Mouse (Mus musculus) myocyte (in vitro differentiated cells): ENCODE measurements around the gene Frmd4a.

ENCODE experiments used
- CEBPB ChIP-seq: IDR thresholded peaks from 2 replicates; pipeline ENCODE4 v1.6.1; 2011; ENCODE audit warnings: mild to moderate bottlenecking, moderate library complexity; ENCODE audit not compliant: poor library complexity, insufficient read depth, severe bottlenecking
- MAX ChIP-seq: IDR thresholded peaks from one replicate; pipeline ENCODE4 v1.6.1; 2011; ENCODE audit warnings: low read depth, mild to moderate bottlenecking, control low read depth
- MYOD1 ChIP-seq, 3 experiments: IDR thresholded peaks; one replicate each; pipeline ENCODE4 v1.6.1; 2011; ENCODE audit warnings: control low read depth in 2 of 3, low read depth in 2 of 3, mild to moderate bottlenecking in 2 of 3, moderate library complexity in 1 of 3; ENCODE audit not compliant: insufficient read length in 2 of 3, control insufficient read depth in 1 of 3
- POLR2A ChIP-seq: IDR thresholded peaks from one replicate; pipeline ENCODE4 v1.6.1; 2011; ENCODE audit warnings: low read depth, mild to moderate bottlenecking, control low read depth, moderate library complexity; ENCODE audit not compliant: insufficient read length
- TCF12 ChIP-seq: IDR thresholded peaks from one replicate; pipeline ENCODE4 v1.6.1; 2011; ENCODE audit warnings: mild to moderate bottlenecking, control low read depth; ENCODE audit not compliant: poor library complexity, insufficient read depth, severe bottlenecking
- USF1 ChIP-seq: IDR thresholded peaks from one replicate; pipeline ENCODE4 v1.6.1; 2011; ENCODE audit warnings: low read depth, mild to moderate bottlenecking, control low read depth, moderate library complexity

DNA sequence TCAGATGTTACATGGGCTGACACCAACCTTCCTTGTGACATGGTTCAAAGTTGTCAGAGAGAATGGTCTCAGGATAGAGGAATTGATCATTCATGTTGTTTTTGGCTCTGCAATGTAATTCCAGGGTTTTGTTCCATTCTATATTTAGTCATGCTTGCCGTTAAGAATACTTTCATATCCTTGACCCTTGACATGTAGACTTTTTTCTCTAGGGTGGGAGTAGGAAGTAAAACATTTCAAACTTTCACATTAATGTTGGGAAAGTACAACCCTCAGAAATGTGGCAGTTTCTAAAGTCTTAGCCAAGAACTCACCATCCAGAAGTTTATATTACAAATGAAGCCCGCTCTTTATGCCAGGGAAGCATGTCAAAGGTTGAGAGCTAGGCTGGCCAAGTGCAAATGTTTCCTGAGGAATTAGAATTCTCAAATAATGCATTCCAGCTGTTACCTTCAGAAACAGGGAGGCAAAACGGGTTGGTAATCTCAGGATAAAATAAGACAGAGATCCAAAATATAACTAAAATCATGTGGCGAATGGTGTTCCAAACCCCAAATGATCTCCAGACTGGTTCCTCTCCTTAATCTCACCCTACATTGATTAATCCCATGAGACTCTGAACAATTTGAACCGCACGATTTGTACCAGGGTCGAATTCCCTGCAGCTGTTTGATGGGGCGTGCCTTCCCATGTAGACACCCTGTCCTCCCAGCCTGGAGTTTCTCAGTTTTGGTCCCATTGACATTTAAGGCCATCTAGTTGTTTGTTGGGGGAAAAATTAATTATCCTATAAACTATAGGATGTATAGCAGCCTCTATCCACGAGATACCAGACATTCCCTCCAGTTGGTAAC, 344.7 kb downstream of the Frmd4a start:
- TF ChIP-seq MAX: no peak
- peak; percentile 35 for TF ChIP-seq TCF12
- peak in 2 of 3 experiments; percentile 61 to 65 for TF ChIP-seq MYOD1 (IDR thresholded peaks at IDR 0.05; ENCODE audit: control insufficient read depth in 1 of 3, insufficient read length in 2 of 3, low read depth in 2 of 3)
- no peak for TF ChIP-seq POLR2A
- no peak for TF ChIP-seq CEBPB
- TF ChIP-seq USF1: no peak
